Mouse (Mus musculus) embryonic facial prominence, embryonic 12.5 days (tissue): Measurements from ENCODE around the gene Medag. TPM values are rescaled to one million over a fixed set of nuclear protein-coding genes. Genes with fewer than 3 reads are reported as not detected.

ENCODE experiments used
- ATAC-seq: fragments of 200-750 bp; cut with Nextera tagmentation; 2 replicates; pipeline ENCODE4 v1.8.0; 2017; ENCODE audit not compliant: insufficient number of reproducible peaks, insufficient read depth, low FRiP score, low TSS enrichment
- H3K27ac ChIP-seq: fragments of 300-500 bp; sonication (generic); 2 replicates; pipeline ENCODE4 v1.5.1; 2016; ENCODE audit warnings: mild to moderate bottlenecking
- H3K27me3 ChIP-seq: fragments of 300-500 bp; sonication (generic); 2 replicates; pipeline ENCODE4 v1.6.1; 2016; ENCODE audit warnings: mild to moderate bottlenecking, moderate library complexity
- H3K36me3 ChIP-seq: fragments of 300-500 bp; sonication (generic); 2 replicates; pipeline ENCODE4 v1.6.1; 2016; ENCODE audit warnings: mild to moderate bottlenecking
- H3K4me1 ChIP-seq: fragments of 300-500 bp; sonication (generic); 2 replicates; pipeline ENCODE4 v1.6.1; 2016
- H3K4me2 ChIP-seq: fragments of 300-500 bp; sonication (generic); replicated peaks from 2 replicates; pipeline ENCODE4 v1.6.1; 2016; ENCODE audit warnings: mild to moderate bottlenecking, moderate library complexity
- H3K4me3 ChIP-seq: fragments of 300-500 bp; sonication (generic); 2 replicates; pipeline ENCODE4 v1.5.1; 2016; ENCODE audit warnings: mild to moderate bottlenecking
- H3K9ac ChIP-seq: fragments of 300-500 bp; sonication (generic); 2 replicates; pipeline ENCODE4 v1.6.1; 2016; ENCODE audit warnings: mild to moderate bottlenecking, moderate library complexity
- H3K9me3 ChIP-seq: fragments of 300-500 bp; sonication (generic); 2 replicates; pipeline ENCODE4 v1.6.1; 2016; ENCODE audit warnings: mild to moderate bottlenecking, moderate library complexity
- WGBS: fragments of 180-500 bp; shearing (Covaris S2); methylation state at CpG from one replicate; pipeline ENCODE4 v1.1.7; 2016; 5-methylcytosine and 5-hydroxymethylcytosine counted together
- polyA plus RNA-seq: library from polyadenylated mRNA; unstranded; fragments of >200 nt; fragmentation: Nextera tagmentation; extraction: Ambion mirVana; gene quantifications from 2 replicates; pipeline ENCODE4 v1.2.1, GENCODE M21; 2016

Gene Medag
- polyA plus RNA-seq, 1 experiment from 2014 or later, result 1.3 TPM

- peaks cover 14% of the 10 kb centered on the region for H3K4me1 ChIP-seq
- 34% methylated on average over 11 of the region's 11 CpGs for WGBS
- H3K4me2 ChIP-seq, result peak overlapping the region; percentile 71
- H3K27ac ChIP-seq, result no peak overlapping the region
- H3K9ac ChIP-seq, result peak overlapping the region; percentile 48
- H3K4me3 ChIP-seq, result peak overlapping the region; percentile 36
- no peaks in the 10 kb centered on the region for H3K36me3 ChIP-seq
- no peaks in the 10 kb centered on the region for H3K9me3 ChIP-seq
- no peak for ATAC-seq
- peaks cover 25% of the 10 kb centered on the region for H3K27me3 ChIP-seq
Measured at GRCm38 (mm10) chr5:149412194-149412575, 636 bp downstream of the Medag start.

- no peak for ATAC-seq
- 87% methylated on average over 10 of the region's 10 CpGs for WGBS
- no peak overlapping the region for H3K4me2 ChIP-seq
Measured at GRCm38 (mm10) chr5:149412671-149413070, 1.1 kb downstream of the Medag start.

GRCm38 (mm10) chr5:149414369-149415167 is 3.0 kb downstream of the Medag start:
- Histone ChIP-seq H3K27ac (no peak overlapping the region), H3K4me1 (peaks cover 14% of the 10 kb centered on the region), H3K4me2 (no peak overlapping the region), H3K27me3 (peaks cover 25% of the 10 kb centered on the region), H3K9ac (no peak overlapping the region), H3K4me3 (no peak overlapping the region), H3K9me3 (no peaks in the 10 kb centered on the region), H3K36me3 (no peaks in the 10 kb centered on the region)
- no peak for ATAC-seq
- 73% methylated on average over 9 of the region's 9 CpGs for WGBS

More at GRCm38 (mm10) chr5:149412671-149413070, 1.1 kb downstream of the Medag start:
- no peak overlapping the region for H3K4me3 ChIP-seq
- peaks cover 14% of the 10 kb centered on the region for H3K4me1 ChIP-seq
- H3K27me3 ChIP-seq, result peaks cover 25% of the 10 kb centered on the region
- H3K27ac ChIP-seq, result no peak overlapping the region
- H3K9ac ChIP-seq, result no peak overlapping the region
- no peaks in the 10 kb centered on the region for H3K9me3 ChIP-seq
- no peaks in the 10 kb centered on the region for H3K36me3 ChIP-seq

GRCm38 (mm10) chr5:149417381-149417780 is 5.8 kb downstream of the Medag start:
- peaks cover 7% of the 10 kb centered on the region for H3K27me3 ChIP-seq

GRCm38 (mm10) chr5:149426525-149426924 is 15.0 kb downstream of the Medag start:
- H3K27me3 ChIP-seq, result no peaks in the 10 kb centered on the region
- no peaks in the 10 kb centered on the region for H3K36me3 ChIP-seq
- no peak overlapping the region for H3K4me2 ChIP-seq
- no peak for ATAC-seq
- peaks cover 11% of the 10 kb centered on the region for H3K4me1 ChIP-seq
- no peak overlapping the region for H3K4me3 ChIP-seq
- 94% methylated on average over 3 of the region's 3 CpGs for WGBS
- H3K9me3 ChIP-seq, result no peaks in the 10 kb centered on the region
- no peak overlapping the region for H3K27ac ChIP-seq
- H3K9ac ChIP-seq, result no peak overlapping the region

More at GRCm38 (mm10) chr5:149417381-149417780, 5.8 kb downstream of the Medag start:
- Histone ChIP-seq H3K9ac (no peak overlapping the region), H3K4me2 (no peak overlapping the region), H3K36me3 (no peaks in the 10 kb centered on the region), H3K4me3 (no peak overlapping the region), H3K9me3 (no peaks in the 10 kb centered on the region), H3K4me1 (no peaks in the 10 kb centered on the region), H3K27ac (no peak overlapping the region)
- ATAC-seq, result no peak
- WGBS, result 93% methylated on average over 4 of the region's 4 CpGs

GRCm38 (mm10) chr5:149427277-149428060 is 15.9 kb downstream of the Medag start:
- H3K4me3 ChIP-seq, result no peak overlapping the region
- H3K4me2 ChIP-seq, result no peak overlapping the region
- no peaks in the 10 kb centered on the region for H3K9me3 ChIP-seq
- 90% methylated on average over 8 of the region's 8 CpGs for WGBS
- H3K27me3 ChIP-seq, result no peaks in the 10 kb centered on the region
- H3K27ac ChIP-seq, result no peak overlapping the region
- no peak overlapping the region for H3K9ac ChIP-seq
- H3K4me1 ChIP-seq, result peaks cover 11% of the 10 kb centered on the region
- no peaks in the 10 kb centered on the region for H3K36me3 ChIP-seq
- no peak for ATAC-seq

- Histone ChIP-seq H3K4me1 (peaks cover 11% of the 10 kb centered on the region), H3K4me2 (0 out of 2 replicates have a peak overlapping the region, but pooled peaks have one; percentile 15), H3K9me3 (no peaks in the 10 kb centered on the region), H3K4me3 (no peak overlapping the region), H3K9ac (no peak overlapping the region), H3K27ac (peak overlapping the region; percentile 87), H3K36me3 (no peaks in the 10 kb centered on the region), H3K27me3 (no peaks in the 10 kb centered on the region)
- peak; percentile 87 for ATAC-seq
- WGBS, result 8% methylated on average over 6 of the region's 6 CpGs
Measured at GRCm38 (mm10) chr5:149428347-149428746, 16.8 kb downstream of the Medag start.

GRCm38 (mm10) chr5:149428810-149429255 is 17.3 kb downstream of the Medag start:
- WGBS, result 41% methylated on average over 2 of the region's 2 CpGs
- no peak overlapping the region for H3K4me3 ChIP-seq
- peak overlapping the region; percentile 87 for H3K27ac ChIP-seq
- no peak overlapping the region for H3K4me2 ChIP-seq
- H3K9me3 ChIP-seq, result no peaks in the 10 kb centered on the region
- no peaks in the 10 kb centered on the region for H3K27me3 ChIP-seq
- H3K9ac ChIP-seq, result no peak overlapping the region
- 0 out of 2 replicates have a peak, but pooled peaks have one; percentile 44 for ATAC-seq
- peaks cover 15% of the 10 kb centered on the region for H3K4me1 ChIP-seq
- H3K36me3 ChIP-seq, result no peaks in the 10 kb centered on the region

GRCm38 (mm10) chr5:149429541-149429940 is 18.0 kb downstream of the Medag start:
- H3K9ac ChIP-seq, result no peak overlapping the region
- H3K27ac ChIP-seq, result 0 out of 2 replicates have a peak overlapping the region, but pooled peaks have one; percentile 87
- WGBS, result 77% methylated on average over 4 of the region's 4 CpGs

GRCm38 (mm10) chr5:149430943-149431342 is 19.4 kb downstream of the Medag start:
- Histone ChIP-seq H3K9ac (no peak overlapping the region), H3K4me1 (peaks cover 20% of the 10 kb centered on the region)

More at GRCm38 (mm10) chr5:149429541-149429940, 18.0 kb downstream of the Medag start:
- H3K4me3 ChIP-seq, result no peak overlapping the region
- peaks cover 20% of the 10 kb centered on the region for H3K4me1 ChIP-seq
- no peaks in the 10 kb centered on the region for H3K27me3 ChIP-seq
- H3K36me3 ChIP-seq, result no peaks in the 10 kb centered on the region
- H3K9me3 ChIP-seq, result no peaks in the 10 kb centered on the region
- H3K4me2 ChIP-seq, result no peak overlapping the region
- ATAC-seq, result no peak

GRCm38 (mm10) chr5:149433618-149434017 is 22.1 kb downstream of the Medag start:
- no peak overlapping the region for H3K9ac ChIP-seq
- H3K36me3 ChIP-seq, result no peaks in the 10 kb centered on the region
- H3K4me2 ChIP-seq, result no peak overlapping the region
- H3K27ac ChIP-seq, result no peak overlapping the region
- 62% methylated on average over 7 of the region's 7 CpGs for WGBS
- H3K27me3 ChIP-seq, result no peaks in the 10 kb centered on the region
- ATAC-seq, result no peak
- no peak overlapping the region for H3K4me3 ChIP-seq
- H3K9me3 ChIP-seq, result no peaks in the 10 kb centered on the region
- peaks cover 14% of the 10 kb centered on the region for H3K4me1 ChIP-seq

More at GRCm38 (mm10) chr5:149430943-149431342, 19.4 kb downstream of the Medag start:
- WGBS, result 87% methylated on average over 3 of the region's 3 CpGs
- Histone ChIP-seq H3K4me2 (no peak overlapping the region), H3K27ac (no peak overlapping the region), H3K4me3 (no peak overlapping the region), H3K9me3 (no peaks in the 10 kb centered on the region), H3K27me3 (no peaks in the 10 kb centered on the region), H3K36me3 (no peaks in the 10 kb centered on the region)
- ATAC-seq, result no peak
